Mouse (Mus musculus): ENCODE data around the gene Vav2. TPM values are rescaled to one million over a fixed set of nuclear protein-coding genes. Genes with fewer than 3 reads are reported as not detected.

The Vav2 gene
- total RNA-seq, 1 experiment = 17.4 TPM

GRCm38 (mm10) chr2:27473061-27473765, 46.4 kb upstream of the Vav2 start:
- no peak for DNase-seq (ENCODE audit: low read depth, low spot score)
- no peaks in the 10 kb centered on the region for H3K9me3 ChIP-seq (ENCODE audit: control insufficient read depth, insufficient read depth, low read depth, low read length)
- H3K4me1 ChIP-seq (ENCODE audit: control insufficient read depth in 2 of 2, insufficient read depth in 2 of 2, low read length in 2 of 2, poor library complexity in 1 of 2) = peaks cover 3 to 18% of the 10 kb centered on the region in 2 experiments; a peak in 2 of 4 replicates
- H3K36me3 ChIP-seq (ENCODE audit: control insufficient read depth, insufficient read depth, low read length, poor library complexity, severe bottlenecking) = peaks cover 17% of the 10 kb centered on the region; the same call in 1 of the 2 replicates
- in situ Hi-C loops (cut with MboI; ENCODE audit: low sequenced_read_pairs in 2 of 2, unreplicated experiment in 2 of 2) = no loop called here
- no peak overlapping the region for H3K27ac ChIP-seq (ENCODE audit: insufficient read depth, low read depth, low read length, poor library complexity, severe bottlenecking)
- H3K9ac ChIP-seq (ENCODE audit: insufficient read depth, low read depth, low read length, poor library complexity, severe bottlenecking) = no peak overlapping the region
- H3K4me3 ChIP-seq (ENCODE audit: insufficient read depth in 1 of 2, low read depth in 1 of 2, low read length in 2 of 2, poor library complexity in 1 of 2, severe bottlenecking in 1 of 2) = no peak overlapping the region
- no peak for TF ChIP-seq ZNF384 (IDR thresholded peaks at IDR 0.05; ENCODE audit: low read depth, low read length)
- TF ChIP-seq ZC3H11A (IDR thresholded peaks at IDR 0.05; ENCODE audit: borderline replicate concordance, low read depth, low read length) = no peak
- TF ChIP-seq MAFK (IDR thresholded peaks at IDR 0.05; ENCODE audit: insufficient read depth, low read depth, low read length) = no peak
- TF ChIP-seq HCFC1 (IDR thresholded peaks at IDR 0.05; ENCODE audit: borderline replicate concordance, insufficient read depth, low read length) = no peak
- no peak for TF ChIP-seq CHD2 (IDR thresholded peaks at IDR 0.05; ENCODE audit: low read depth, low read length)

DNA sequence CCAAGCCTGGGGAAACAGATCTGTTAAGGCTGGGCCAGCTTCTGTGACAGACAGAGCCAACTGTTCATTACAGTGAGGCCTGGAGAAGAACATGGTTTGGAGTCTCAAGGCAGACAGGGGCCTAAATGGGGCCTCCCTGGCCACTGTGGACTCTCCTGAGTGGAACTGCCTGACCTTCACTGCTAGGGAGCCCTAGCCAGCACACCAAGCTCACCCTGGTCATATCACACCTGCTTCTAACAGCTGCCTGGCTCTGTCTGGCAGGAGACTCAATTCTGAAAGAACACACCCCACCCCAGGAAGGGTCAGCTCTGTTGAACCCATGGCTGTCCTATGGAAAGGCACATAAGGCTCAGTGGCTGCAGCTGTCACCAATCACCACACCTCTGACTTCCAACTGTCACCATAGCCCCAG, 44.3 kb upstream of the Vav2 start:
- Histone ChIP-seq H3K36me3 (ENCODE audit: control insufficient read depth, insufficient read depth, low read length, poor library complexity, severe bottlenecking) (peaks cover 27% of the 10 kb centered on the region), H3K4me3 (ENCODE audit: insufficient read depth in 1 of 2, low read depth in 1 of 2, low read length in 2 of 2, poor library complexity in 1 of 2, severe bottlenecking in 1 of 2) (no peak overlapping the region), H3K9me3 (ENCODE audit: control insufficient read depth, insufficient read depth, low read depth, low read length) (no peaks in the 10 kb centered on the region), H3K27ac (ENCODE audit: insufficient read depth, low read depth, low read length, poor library complexity, severe bottlenecking) (no peak overlapping the region), H3K9ac (ENCODE audit: insufficient read depth, low read depth, low read length, poor library complexity, severe bottlenecking) (no peak overlapping the region), H3K4me1 (ENCODE audit: control insufficient read depth in 2 of 2, insufficient read depth in 2 of 2, low read length in 2 of 2, poor library complexity in 1 of 2) (peaks cover 3 to 18% of the 10 kb centered on the region in 2 experiments; a peak in 2 of 4 replicates)
- TF ChIP-seq ZC3H11A (IDR thresholded peaks at IDR 0.05; ENCODE audit: borderline replicate concordance, low read depth, low read length) (no peak), MAFK (IDR thresholded peaks at IDR 0.05; ENCODE audit: insufficient read depth, low read depth, low read length) (no peak), ZNF384 (IDR thresholded peaks at IDR 0.05; ENCODE audit: low read depth, low read length) (no peak), HCFC1 (IDR thresholded peaks at IDR 0.05; ENCODE audit: borderline replicate concordance, insufficient read depth, low read length) (no peak), CHD2 (IDR thresholded peaks at IDR 0.05; ENCODE audit: low read depth, low read length) (no peak)
- in situ Hi-C loops (cut with MboI; ENCODE audit: low sequenced_read_pairs in 2 of 2, unreplicated experiment in 2 of 2) = no loop called here
- DNase-seq (ENCODE audit: low read depth, low spot score) = no peak

- in situ Hi-C loops (cut with MboI; ENCODE audit: low sequenced_read_pairs in 2 of 2, unreplicated experiment in 2 of 2) = no loop called here
Measured at GRCm38 (mm10) chr2:27470535-27470934, 43.7 kb upstream of the Vav2 start.

DNA sequence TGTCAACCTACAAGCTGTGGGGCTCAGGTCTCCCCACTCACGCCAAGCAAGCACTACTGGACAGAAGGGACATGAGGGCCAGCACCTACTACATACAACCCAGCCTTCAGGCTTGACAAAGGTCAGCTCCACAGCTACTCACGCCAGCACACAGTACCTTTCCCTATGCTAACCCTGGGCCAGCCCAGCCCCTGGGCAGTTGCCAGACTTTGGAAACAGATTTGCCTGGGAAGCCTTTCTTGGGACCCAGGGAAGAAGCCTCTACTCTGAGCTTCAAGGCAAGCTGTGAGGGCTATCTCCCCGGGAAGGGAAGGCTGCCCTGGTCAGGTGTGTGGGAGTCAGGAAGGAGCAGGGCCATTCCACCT, 43.1 kb upstream of the Vav2 start:
- no peak overlapping the region for H3K4me3 ChIP-seq (ENCODE audit: insufficient read depth in 1 of 2, low read depth in 1 of 2, low read length in 2 of 2, poor library complexity in 1 of 2, severe bottlenecking in 1 of 2)
- no peak overlapping the region for H3K9ac ChIP-seq (ENCODE audit: insufficient read depth, low read depth, low read length, poor library complexity, severe bottlenecking)
- H3K36me3 ChIP-seq (ENCODE audit: control insufficient read depth, insufficient read depth, low read length, poor library complexity, severe bottlenecking) = peaks cover 32% of the 10 kb centered on the region
- H3K27ac ChIP-seq (ENCODE audit: insufficient read depth, low read depth, low read length, poor library complexity, severe bottlenecking) = no peak overlapping the region
- peaks cover 3 to 18% of the 10 kb centered on the region in 2 experiments; a peak in 2 of 4 replicates for H3K4me1 ChIP-seq (ENCODE audit: control insufficient read depth in 2 of 2, insufficient read depth in 2 of 2, low read length in 2 of 2, poor library complexity in 1 of 2)
- in situ Hi-C loops (cut with MboI; ENCODE audit: low sequenced_read_pairs in 2 of 2, unreplicated experiment in 2 of 2) = no loop called here
- H3K9me3 ChIP-seq (ENCODE audit: control insufficient read depth, insufficient read depth, low read depth, low read length) = no peaks in the 10 kb centered on the region
- DNase-seq (ENCODE audit: low read depth, low spot score) = no peak
- TF ChIP-seq MAFK (IDR thresholded peaks at IDR 0.05; ENCODE audit: insufficient read depth, low read depth, low read length) (no peak), CHD2 (IDR thresholded peaks at IDR 0.05; ENCODE audit: low read depth, low read length) (no peak), ZNF384 (IDR thresholded peaks at IDR 0.05; ENCODE audit: low read depth, low read length) (no peak), ZC3H11A (IDR thresholded peaks at IDR 0.05; ENCODE audit: borderline replicate concordance, low read depth, low read length) (no peak), HCFC1 (IDR thresholded peaks at IDR 0.05; ENCODE audit: borderline replicate concordance, insufficient read depth, low read length) (no peak)

More at GRCm38 (mm10) chr2:27470535-27470934, 43.7 kb upstream of the Vav2 start:
- no peak for DNase-seq (ENCODE audit: low read depth, low spot score)
- Histone ChIP-seq H3K4me1 (ENCODE audit: control insufficient read depth in 2 of 2, insufficient read depth in 2 of 2, low read length in 2 of 2, poor library complexity in 1 of 2) (peaks cover 3 to 18% of the 10 kb centered on the region in 2 experiments; a peak in 2 of 4 replicates), H3K9ac (ENCODE audit: insufficient read depth, low read depth, low read length, poor library complexity, severe bottlenecking) (no peak overlapping the region), H3K27ac (ENCODE audit: insufficient read depth, low read depth, low read length, poor library complexity, severe bottlenecking) (no peak overlapping the region), H3K4me3 (ENCODE audit: insufficient read depth in 1 of 2, low read depth in 1 of 2, low read length in 2 of 2, poor library complexity in 1 of 2, severe bottlenecking in 1 of 2) (no peak overlapping the region), H3K9me3 (ENCODE audit: control insufficient read depth, insufficient read depth, low read depth, low read length) (no peaks in the 10 kb centered on the region), H3K36me3 (ENCODE audit: control insufficient read depth, insufficient read depth, low read length, poor library complexity, severe bottlenecking) (peaks cover 32% of the 10 kb centered on the region)
- TF ChIP-seq ZNF384 (IDR thresholded peaks at IDR 0.05; ENCODE audit: low read depth, low read length) = no peak
- no peak for TF ChIP-seq ZC3H11A (IDR thresholded peaks at IDR 0.05; ENCODE audit: borderline replicate concordance, low read depth, low read length)
- TF ChIP-seq HCFC1 (IDR thresholded peaks at IDR 0.05; ENCODE audit: borderline replicate concordance, insufficient read depth, low read length) = no peak
- no peak for TF ChIP-seq CHD2 (IDR thresholded peaks at IDR 0.05; ENCODE audit: low read depth, low read length)
- TF ChIP-seq MAFK (IDR thresholded peaks at IDR 0.05; ENCODE audit: insufficient read depth, low read depth, low read length) = no peak

All from ES-E14 (cell line).